Mouse (Mus musculus): ENCODE results near the gene A2ml1. TPM values are rescaled to one million over a fixed set of nuclear protein-coding genes. Genes with fewer than 3 reads are reported as not detected.
"Not testable (repeated sequence)": the region's sequence is repeated elsewhere in the genome, so short reads cannot be mapped to it uniquely, and the experiment has no call there.

The A2ml1 gene
- 10 to 100 TPM in 2 of 4 experiments, 1 to 10 TPM in 2; 6.2 to 13.6 (median 9.9) TPM for total RNA-seq (2022)

DNA sequence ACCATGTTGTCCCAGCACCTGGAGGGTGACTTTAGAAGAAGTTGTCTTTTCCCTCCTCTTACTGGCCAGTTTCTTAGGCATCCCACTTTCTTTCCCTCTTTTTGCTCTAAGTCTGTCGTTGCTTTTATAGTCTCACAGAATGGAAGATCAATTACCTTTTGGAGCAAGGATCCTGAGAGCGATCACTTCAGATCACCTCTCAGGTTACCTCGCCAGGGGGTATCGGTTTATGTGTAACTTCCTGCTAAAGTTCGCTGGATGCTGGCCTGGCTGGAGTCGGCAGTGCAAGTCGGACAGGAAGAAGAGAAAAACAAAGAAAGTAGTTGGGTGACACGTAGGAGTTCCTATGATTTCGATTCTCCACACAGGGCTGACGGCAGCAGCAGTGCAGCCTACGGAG is at the start of gene A2ml1:
Gene A2ml1 (minus strand): TSS at position 101 of the 400 bp plus-strand sequence.
- DNase-seq (ENCODE audit: low spot score in 2 of 2) = no peak

DNA sequence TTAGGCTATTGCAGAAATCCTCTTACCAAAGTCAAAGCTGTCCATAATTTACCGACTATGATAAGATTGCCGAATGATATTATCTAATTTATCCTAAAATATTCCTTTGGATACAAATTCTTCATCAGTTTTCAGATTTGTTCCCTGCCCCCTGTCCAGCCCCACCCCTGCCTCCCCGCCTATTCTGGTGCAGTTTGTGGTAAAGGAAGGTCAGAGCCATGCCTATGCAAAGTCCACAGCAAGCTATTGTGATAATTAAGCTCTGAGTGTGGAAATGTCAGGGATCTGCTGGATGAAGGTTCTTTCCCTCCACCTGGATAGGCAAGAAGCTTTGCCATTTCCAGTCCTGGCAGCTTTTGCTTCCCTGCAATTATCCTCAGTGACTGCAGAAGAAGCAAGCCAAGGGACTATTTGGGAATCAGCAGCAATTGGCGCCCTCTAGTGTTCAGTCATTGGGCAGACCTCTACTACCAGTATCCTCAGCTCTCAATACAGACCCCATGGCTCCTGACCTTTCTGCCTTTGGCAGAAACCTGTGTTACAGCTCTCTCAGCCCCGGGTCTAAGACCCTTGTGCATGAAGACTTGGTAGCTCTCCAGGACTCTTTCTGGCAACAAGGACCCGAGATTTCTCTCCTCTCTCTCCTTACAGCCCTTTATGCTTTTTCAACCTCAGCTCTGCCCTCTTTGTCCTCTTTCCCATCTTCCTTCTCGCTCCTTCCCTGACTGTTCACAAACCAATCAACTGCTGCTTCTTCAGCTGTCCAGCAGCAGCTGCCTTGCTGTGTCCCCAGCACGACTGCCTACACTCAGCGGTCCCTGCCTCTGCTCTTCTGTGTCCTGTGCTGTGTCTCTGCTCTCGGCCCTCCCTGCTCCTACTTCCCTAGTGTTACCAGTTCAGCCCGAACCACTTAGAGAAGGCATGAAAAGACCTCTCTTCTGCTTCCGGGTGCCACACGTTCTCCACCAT is 48.6 kb upstream of the A2ml1 start:
- peak; percentile 12 to 22 for DNase-seq (ENCODE audit: low spot score in 2 of 2)

DNA sequence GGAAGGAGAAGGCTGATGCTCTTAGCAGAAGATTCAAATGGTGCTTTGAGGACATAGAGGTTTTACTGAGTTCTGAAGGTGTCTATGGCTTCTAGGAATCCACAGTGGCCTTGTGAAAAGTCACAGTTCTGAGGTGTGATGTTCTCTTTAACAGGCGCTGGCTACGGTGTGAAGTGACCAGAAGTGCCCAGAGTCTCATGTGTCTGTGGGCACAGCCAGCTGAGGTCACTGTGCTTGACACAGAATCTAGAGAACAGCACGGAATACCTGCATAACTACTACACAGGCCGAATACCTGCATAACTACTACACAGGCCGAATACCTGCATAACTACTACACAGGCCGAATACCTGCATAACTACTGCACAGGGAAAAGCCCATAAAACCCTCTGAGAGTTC is 43.8 kb upstream of the A2ml1 start:
- DNase-seq (ENCODE audit: low spot score in 2 of 2) = not testable (repeated sequence)

DNA sequence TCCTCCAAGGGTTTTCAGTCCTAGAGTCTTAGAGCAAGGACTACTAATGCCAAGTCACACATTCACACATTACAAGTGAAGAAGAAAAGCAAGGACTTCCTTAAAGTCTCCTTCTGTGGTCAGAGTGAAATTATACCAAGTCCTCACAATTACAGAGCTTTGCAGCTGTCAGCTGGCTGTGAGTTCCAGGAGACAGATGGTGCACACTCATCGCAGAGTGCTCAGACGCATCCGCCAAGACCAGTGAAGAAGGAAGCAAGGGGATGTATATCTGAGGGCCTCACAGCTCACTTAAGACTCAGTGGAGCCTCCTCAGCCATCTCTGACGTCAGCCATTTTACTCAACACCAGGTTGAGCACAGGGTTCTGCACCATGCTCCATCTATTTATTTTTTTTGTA is 43.0 kb upstream of the A2ml1 start:
- DNase-seq (ENCODE audit: low spot score in 2 of 2) = peak in 1 of 2 experiments; percentile 30

DNA sequence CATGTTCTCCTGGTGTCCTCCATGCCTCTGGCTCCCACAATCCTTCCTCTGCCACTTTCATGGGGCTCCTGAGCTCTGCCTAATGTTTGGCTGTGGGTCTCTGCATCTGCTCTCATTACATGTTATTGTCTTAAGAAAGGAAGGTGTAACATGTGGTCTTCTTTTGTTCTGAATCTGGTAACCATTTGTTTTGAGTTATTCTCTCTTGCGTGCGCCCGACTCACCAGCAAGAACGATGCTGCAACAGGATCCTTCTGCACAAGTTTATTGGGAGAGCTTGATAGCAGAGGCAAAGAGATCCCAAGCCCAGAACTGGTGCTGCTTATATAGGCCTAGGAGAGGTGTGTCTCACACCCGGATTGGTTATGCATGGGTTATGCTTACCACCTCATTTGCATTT is 42.0 kb upstream of the A2ml1 start, which contains the start of gene Klrb1a:
Gene Klrb1a (minus strand): TSS at position 101 of the 400 bp plus-strand sequence.
- not testable (repeated sequence) for DNase-seq (ENCODE audit: low spot score in 2 of 2)

DNA sequence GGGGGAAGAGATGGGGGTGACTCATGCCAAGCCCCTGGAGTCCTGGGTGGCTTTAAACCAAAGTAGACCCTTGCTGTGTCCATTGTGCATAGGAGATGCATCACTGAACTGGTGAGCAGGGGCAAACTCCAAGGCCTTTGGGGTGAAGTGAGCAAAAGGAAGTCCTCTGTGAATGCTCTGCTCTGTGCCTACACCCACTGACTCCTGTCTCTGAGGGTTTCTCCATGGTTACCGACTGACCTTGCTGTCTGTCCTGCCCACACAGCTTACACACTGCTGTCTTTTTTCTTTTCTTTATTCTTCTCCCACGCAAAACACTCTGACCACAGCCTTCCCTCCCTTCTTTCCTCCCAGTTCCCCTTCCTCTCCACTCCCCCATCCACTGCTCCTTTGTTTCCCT is 41.3 kb upstream of the A2ml1 start:
- peak in 1 of 2 experiments; percentile 15 for DNase-seq (ENCODE audit: low spot score in 2 of 2)

DNA sequence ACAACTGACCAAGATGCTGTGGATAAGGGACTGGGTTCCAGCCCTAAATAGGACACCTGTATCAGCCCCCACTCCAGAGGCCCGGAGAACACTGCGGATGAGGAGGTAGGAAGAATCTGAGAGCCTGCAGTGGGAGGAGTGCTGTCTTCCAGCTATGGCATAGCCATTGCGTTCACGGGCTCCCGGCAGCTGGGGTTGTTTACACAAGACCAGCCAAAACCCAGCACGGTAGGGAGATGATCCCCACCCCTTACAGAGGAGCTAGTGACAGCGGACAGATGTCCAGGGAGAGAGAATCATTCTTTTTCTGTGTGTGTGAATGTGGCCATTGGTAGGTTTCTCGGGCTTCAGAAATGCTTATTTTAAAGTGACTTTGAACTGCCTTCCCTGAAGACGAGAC is 24.9 kb upstream of the A2ml1 start:
- DNase-seq (ENCODE audit: low spot score in 2 of 2) = no peak

DNA sequence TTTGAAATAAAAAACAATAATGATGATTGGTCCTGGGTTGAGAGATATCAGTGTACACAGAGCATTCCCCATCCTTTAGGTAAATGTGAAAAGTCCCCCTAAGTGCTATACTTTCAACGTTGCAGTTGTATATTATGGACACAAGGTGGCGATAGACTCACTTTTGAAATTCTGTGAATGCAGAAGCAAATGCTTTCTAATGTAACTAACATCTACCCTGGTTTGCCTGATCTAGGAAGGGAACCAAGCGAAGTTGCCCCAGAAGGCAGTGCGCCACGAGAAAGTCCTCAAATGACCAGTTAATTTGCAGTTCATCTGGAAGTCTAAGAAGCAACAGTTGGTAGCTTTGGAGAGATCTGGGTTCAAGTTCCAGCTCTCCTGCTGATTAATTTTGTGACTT is 23.1 kb upstream of the A2ml1 start:
- peak in 1 of 2 experiments; percentile 11 for DNase-seq (ENCODE audit: low spot score in 2 of 2)

DNA sequence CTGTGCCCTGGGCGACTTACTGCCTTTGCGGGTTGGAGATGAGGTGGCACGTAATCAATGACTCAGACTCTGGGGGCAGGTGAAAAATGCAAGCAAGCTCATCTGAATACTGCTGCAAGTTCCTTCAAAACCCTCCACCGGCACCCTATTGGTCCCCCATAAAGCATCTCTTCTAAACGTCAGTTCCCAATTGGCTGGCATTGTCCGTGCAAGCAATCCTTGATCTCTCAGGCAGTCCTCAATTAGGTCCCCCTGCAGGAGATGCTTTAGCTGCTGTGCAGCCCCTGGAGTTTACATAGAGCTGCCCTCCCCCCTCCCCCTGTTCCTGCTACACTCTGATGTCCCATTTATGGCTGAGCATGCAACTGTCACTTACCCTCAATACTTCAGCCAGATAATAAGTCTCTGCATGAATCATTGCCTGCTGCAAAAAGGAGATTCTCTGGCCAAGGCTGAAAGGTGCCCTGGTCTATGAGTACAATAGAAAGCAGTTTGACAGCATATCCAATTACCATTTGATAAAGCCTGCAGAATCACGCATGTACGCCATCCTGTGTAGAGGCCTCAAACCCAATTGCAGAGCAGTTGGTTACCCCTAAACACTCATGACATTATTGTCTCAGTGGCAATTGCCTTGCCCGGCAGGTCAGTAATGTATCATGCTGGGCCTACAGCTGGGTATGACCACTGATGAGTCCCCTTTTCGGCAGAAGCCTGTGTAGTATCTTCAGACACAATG is 21.2 kb upstream of the A2ml1 start:
- DNase-seq (ENCODE audit: low spot score in 2 of 2) = peak in 1 of 2 experiments; percentile 22

DNA sequence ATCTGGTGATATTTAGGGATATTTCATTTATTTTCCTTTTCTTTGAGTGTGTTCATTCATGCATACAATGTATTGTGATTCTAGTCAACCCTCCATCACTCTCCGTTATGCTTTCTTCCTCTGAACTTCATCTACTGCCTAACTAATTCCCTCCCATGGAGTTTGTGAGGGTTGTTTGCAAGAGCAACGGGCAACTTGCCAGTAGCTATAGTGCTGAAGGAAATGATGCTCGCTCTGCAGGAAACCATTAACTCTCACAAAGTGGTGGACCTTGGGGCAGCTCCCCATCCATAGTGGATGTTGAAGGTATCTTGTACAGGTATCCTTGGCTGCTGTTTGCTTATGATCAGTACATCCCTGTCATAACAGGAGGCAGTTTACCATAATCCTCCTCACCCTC is 20.6 kb upstream of the A2ml1 start:
- DNase-seq (ENCODE audit: low spot score in 2 of 2) = no peak

DNA sequence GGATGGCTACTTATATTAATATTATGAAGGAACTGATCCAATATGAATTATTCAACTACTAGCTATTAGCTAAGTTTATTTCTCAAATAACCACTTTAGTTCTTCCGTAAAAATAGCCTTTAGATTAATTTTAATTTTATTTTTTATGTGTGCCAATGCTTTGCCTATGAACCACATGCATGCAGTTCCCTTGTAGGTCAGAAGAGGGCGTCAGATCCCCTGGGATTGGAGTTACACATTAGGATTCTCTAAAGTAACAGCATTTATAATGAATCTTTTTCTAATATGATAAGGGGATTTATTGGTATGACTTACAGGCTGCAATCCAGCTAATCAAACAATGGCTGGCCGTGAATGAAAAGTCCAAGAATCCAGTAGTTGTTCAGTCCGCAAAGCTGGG is 18.1 kb upstream of the A2ml1 start:
- DNase-seq (ENCODE audit: low spot score in 2 of 2) = no peak

DNA sequence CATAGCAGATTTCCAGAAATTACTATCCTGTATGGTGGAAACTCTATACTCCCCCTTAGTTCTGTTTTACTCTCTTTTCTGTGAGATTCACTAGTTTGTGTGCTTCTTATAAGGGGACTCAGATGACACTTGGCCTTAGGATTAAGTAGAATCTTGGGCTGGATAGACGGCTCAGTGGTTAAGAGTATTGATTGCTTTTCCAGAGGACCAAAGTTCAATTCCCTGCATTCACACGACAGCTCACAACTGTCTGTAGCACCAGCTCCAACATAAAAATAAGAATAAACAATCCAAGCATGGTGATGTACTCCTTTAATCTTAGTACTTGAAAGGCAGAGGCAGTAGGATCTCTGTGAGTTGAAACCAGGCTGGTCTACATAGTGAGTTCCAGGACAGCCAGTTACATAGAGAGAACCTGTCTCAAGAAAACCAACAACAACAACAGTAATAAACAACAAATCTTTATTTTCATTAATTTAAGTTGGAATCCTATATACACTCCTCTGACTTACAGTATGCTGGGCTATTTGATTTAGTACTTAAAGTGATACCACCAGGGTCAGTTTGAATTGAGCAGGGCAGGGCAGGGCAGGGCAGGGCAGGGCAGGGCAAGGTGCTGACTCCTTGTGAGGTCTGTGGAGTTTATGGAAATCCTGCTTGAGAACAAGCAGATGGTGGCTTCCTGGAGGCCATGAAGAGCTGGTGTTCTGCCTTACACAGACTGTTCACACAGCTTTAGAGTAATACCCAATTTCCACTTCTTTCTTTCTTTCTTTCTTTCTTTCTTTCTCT is 17.0 kb upstream of the A2ml1 start:
- DNase-seq (ENCODE audit: low spot score in 2 of 2) = no peak

DNA sequence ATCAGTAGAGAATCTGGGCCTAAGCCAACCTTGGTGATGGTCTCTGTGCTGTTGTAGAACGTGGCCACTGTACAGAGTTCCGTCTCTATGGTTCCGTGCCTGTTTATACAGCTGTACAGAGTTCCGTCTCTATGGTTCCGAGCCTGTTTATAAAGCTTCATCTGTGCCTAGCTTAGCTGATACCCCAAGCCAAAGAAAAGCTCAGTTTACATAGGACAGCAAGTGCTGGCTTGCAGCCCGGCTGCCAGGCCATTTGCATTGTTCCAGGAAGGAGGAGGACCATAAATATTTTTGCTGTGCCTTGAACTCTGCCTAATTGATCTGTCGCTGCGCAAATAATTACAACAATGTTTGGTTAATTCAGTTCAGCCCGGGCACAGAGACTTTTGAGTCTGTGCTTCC is 15.7 kb upstream of the A2ml1 start:
- DNase-seq (ENCODE audit: low spot score in 2 of 2) = peak; percentile 13 to 30

DNA sequence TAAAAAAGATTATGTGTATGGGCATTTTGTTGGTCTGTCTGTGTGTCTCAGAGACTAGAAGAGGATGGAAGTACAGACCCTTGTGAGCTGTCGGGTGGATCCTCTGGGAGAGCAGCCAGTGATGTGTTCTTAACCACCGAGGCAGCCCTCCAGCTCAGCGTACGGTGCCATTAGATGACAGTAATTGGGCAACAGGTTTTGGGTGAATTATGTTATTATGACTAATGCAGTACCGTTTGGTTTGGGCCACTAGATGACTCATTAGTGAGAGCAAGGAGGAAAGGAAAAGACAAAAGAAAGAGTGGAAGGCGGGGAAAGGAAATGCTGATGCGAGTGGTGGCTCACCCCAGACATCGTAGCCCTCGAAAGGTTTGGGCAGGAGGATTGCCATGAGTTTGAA is 13.2 kb upstream of the A2ml1 start:
- DNase-seq (ENCODE audit: low spot score in 2 of 2) = no peak

DNA sequence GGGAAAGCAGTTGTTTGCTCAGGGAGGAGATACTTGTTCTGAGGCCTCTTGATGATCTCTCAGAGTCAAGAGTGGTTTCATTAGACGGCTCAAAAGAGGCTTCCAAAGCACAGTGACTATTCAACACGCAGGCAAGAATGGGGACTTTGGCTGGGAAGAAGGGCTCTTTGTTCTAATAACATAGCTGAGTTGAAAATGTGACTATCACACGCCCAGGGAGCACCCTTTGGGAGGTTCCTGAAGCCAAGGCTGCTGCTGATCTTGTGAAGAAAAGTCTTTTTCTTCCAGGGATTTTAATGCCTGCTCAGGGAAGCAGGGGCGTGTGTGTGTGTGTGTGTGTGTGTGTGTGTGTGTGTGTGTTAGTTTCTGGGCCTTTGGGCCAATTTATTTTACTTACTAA is 8.0 kb upstream of the A2ml1 start:
- no peak for DNase-seq (ENCODE audit: low spot score in 2 of 2)

DNA sequence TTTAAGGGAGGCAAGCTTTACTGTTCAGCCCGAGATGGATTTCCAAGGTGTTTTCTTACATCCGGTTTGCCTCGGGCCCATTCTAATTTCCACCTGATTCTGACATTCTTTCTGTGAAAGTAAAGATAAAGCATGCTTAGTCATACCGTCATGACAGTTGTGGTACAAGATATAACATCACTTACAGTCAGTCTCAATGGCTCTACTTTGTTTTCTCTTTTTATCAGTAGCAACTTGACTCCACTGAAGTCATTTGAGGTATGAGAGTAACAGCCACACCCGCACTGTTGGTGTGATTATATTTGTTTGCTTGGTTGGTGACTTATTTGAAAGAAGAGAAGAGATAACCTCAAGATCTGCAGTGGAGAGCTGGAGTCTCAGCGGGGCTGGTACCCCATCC is 6.2 kb upstream of the A2ml1 start:
- DNase-seq (ENCODE audit: low spot score in 2 of 2) = no peak

DNA sequence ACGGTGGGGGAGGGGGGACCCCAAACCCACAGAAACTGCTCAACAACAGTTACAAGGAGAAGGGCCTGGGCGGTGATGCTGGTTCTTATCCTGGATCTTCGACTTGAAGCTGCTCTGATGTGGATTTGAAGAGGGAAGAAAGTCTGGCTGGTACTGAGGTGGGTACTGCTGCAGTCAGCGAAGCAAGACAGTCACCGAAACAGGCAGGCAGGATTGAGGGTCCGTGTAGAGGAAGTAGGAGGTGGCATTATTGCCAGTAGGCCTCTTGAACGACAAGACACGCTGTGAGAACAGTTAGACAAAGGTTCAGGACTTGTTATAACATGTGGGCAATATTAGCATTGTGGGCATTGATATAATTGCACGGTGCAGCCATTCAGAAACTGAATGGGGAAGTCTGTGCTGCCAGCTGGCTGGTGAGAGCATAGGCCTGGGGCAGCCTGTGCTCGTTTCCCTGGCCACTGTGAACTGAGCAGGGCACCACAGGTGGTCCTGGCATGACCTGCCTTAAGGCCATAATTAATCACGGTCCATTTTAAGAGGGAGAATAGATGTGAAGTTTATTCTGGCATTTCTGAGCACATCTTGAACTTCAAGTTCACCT is 4.3 kb upstream of the A2ml1 start:
- no peak for DNase-seq (ENCODE audit: low spot score in 2 of 2)

DNA sequence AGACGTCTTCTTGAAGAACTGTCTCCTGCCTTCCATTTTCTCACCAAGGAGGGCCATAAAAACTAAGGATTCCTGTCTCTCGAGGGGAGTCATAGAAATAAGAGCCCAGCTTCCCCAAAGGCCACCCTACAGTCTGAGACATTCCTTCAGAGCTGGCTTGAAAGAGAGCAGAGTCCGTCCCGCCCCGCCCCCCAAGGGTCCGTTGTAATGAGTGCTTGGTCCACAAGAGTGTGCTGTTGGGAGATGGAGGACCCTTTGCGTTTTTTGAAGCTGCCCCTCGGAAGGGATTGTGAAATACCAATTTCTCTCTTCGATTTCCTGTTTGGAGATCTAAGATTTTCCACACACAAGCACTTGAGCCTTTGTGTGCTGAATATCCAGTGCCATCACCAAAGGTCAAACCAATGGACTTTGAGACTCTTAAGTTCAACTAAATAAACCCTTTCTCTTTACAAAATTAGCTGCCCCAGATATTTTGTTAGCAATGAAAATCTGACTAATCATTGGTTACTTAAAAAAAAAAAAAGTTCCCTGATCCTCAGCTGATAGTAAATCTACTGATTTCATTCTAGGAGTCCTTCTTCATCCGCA is 2.8 kb upstream of the A2ml1 start:
- no peak for DNase-seq (ENCODE audit: low spot score in 2 of 2)

DNA sequence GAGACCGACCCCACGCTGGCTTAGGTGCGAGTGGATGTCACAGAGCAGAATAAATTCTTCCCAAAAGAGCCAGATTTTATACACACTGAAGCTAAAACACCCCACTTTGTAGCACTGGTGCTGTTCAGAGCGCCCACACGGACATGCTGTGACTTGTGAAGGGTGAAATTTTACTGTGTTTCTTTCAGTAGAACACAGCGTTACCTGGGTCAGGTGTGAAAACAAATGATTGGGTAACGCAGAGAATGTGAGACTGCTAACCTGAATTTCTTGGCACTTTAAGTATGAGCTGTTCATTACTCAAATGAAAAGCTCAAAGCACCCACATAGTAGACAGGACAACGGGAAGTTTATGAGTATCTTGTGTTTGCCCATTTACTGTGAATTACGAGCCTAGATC is 4.1 kb downstream of the A2ml1 start:
- no peak for DNase-seq (ENCODE audit: low spot score in 2 of 2)

DNA sequence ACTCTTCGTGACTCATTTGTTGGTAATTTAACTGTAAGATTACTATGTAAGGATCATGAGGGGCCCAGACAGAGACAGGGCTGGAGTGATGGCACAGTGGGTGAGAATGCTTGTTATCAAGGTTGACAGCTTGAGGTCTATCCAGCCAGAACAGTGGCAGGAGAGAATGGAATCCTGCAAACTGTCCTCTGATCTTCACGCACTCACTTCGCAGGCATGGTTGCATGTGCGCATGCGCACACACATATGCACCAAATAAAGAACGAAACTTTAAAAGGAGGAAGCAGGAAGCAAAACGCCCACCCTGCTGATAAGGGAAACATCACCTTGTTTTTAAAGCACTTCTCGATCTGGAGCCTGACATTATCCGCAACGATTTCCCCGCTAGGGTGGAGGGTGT is 14.8 kb downstream of the A2ml1 start:
- DNase-seq (ENCODE audit: low spot score in 2 of 2) = no peak

DNA sequence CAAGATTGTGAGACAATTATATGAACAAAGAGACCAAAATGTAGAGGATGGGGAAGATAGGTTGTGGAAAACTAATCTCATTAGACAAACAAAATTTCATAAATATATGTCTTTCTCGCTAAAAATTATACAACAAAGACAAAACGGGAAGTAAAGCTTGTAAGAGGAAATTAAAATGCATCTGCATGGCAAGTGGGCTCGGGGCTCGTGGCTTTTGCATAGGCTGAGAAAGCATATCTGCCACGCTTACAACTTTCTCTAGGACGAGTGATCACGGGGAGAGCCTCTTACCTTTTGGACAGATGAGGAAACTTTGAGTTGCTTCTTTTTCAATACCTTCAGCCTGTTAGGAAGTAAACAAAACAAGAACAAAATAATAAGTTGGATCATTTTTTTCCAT is 27.4 kb downstream of the A2ml1 start:
- DNase-seq (ENCODE audit: low spot score in 2 of 2) = no peak

Measured in left cerebral cortex, adult 8-10 months (tissue).